Mouse (Mus musculus): ENCODE results near the gene Ctsc. TPM values are rescaled to one million over a fixed set of nuclear protein-coding genes. Genes with fewer than 3 reads are reported as not detected.

Gene Ctsc
- total RNA-seq, 1 experiment from 2014 or later = 47.0 TPM

- no peak for ATAC-seq (replicated peaks; ENCODE audit: low read depth, poor library complexity, severe bottlenecking)
These were observed 14.2 kb downstream of the Ctsc start for GRCm38 (mm10) chr7:88292044-88292443.

- no peak for ATAC-seq (replicated peaks; ENCODE audit: low read depth, poor library complexity, severe bottlenecking)
These were observed 16.0 kb downstream of the Ctsc start for GRCm38 (mm10) chr7:88293907-88294306.

GRCm38 (mm10) chr7:88295989-88296388, 18.1 kb downstream of the Ctsc start:
- no peak for ATAC-seq (replicated peaks; ENCODE audit: low read depth, poor library complexity, severe bottlenecking)

GRCm38 (mm10) chr7:88296932-88297331, 19.0 kb downstream of the Ctsc start:
- ATAC-seq (replicated peaks; ENCODE audit: low read depth, poor library complexity, severe bottlenecking) = no peak

GRCm38 (mm10) chr7:88305750-88306149, 27.9 kb downstream of the Ctsc start:
- ATAC-seq (replicated peaks; ENCODE audit: low read depth, poor library complexity, severe bottlenecking) = no peak

GRCm38 (mm10) chr7:88306725-88307124, 28.8 kb downstream of the Ctsc start:
- ATAC-seq (replicated peaks; ENCODE audit: low read depth, poor library complexity, severe bottlenecking) = no peak

GRCm38 (mm10) chr7:88310398-88311180, 32.7 kb downstream of the Ctsc start:
- no peak for ATAC-seq (replicated peaks; ENCODE audit: low read depth, poor library complexity, severe bottlenecking)

- ATAC-seq (replicated peaks; ENCODE audit: low read depth, poor library complexity, severe bottlenecking) = no peak
These were observed 38.5 kb downstream of the Ctsc start for GRCm38 (mm10) chr7:88316408-88316807.

- 0 out of 2 replicates have a peak, but pooled peaks have one; percentile 3 for ATAC-seq (replicated peaks; ENCODE audit: low read depth, poor library complexity, severe bottlenecking)
These were observed 40.6 kb downstream of the Ctsc start for GRCm38 (mm10) chr7:88318474-88318873.

- 0 out of 2 replicates have a peak, but pooled peaks have one; percentile 33 for ATAC-seq (replicated peaks; ENCODE audit: low read depth, poor library complexity, severe bottlenecking)
These were observed 41.0 kb downstream of the Ctsc start for GRCm38 (mm10) chr7:88318904-88319303.

GRCm38 (mm10) chr7:88319414-88320140, 41.7 kb downstream of the Ctsc start:
- ATAC-seq (replicated peaks; ENCODE audit: low read depth, poor library complexity, severe bottlenecking) = peak; percentile 51

- ATAC-seq (replicated peaks; ENCODE audit: low read depth, poor library complexity, severe bottlenecking) = peak; percentile 57
These were observed 42.9 kb downstream of the Ctsc start for GRCm38 (mm10) chr7:88320628-88321336.

GRCm38 (mm10) chr7:88322431-88322830, 44.5 kb downstream of the Ctsc start:
- no peak for ATAC-seq (replicated peaks; ENCODE audit: low read depth, poor library complexity, severe bottlenecking)

- 0 out of 2 replicates have a peak, but pooled peaks have one; percentile 18 for ATAC-seq (replicated peaks; ENCODE audit: low read depth, poor library complexity, severe bottlenecking)
These were observed 49.6 kb downstream of the Ctsc start for GRCm38 (mm10) chr7:88327495-88327894.

GRCm38 (mm10) chr7:88343828-88344227, 65.9 kb downstream of the Ctsc start:
- peak; percentile 97 for ATAC-seq (replicated peaks; ENCODE audit: low read depth, poor library complexity, severe bottlenecking)

GRCm38 (mm10) chr7:88346035-88346434, 68.2 kb downstream of the Ctsc start:
- ATAC-seq (replicated peaks; ENCODE audit: low read depth, poor library complexity, severe bottlenecking) = no peak

- ATAC-seq (replicated peaks; ENCODE audit: low read depth, poor library complexity, severe bottlenecking) = peak; percentile 85
These were observed 79.2 kb downstream of the Ctsc start for GRCm38 (mm10) chr7:88356871-88357776.

- no peak for ATAC-seq (replicated peaks; ENCODE audit: low read depth, poor library complexity, severe bottlenecking)
These were observed 80.4 kb downstream of the Ctsc start for GRCm38 (mm10) chr7:88358042-88358878.
